Mouse (Mus musculus): ENCODE results near the gene Olfr1420. TPM values are rescaled to one million over a fixed set of nuclear protein-coding genes. Genes with fewer than 3 reads are reported as not detected.
"Not testable (repeated sequence)": the region's sequence is repeated elsewhere in the genome, so short reads cannot be mapped to it uniquely, and the experiment has no call there.

The Olfr1420 gene
- polyA plus RNA-seq, 1 experiment = not detected

DNA sequence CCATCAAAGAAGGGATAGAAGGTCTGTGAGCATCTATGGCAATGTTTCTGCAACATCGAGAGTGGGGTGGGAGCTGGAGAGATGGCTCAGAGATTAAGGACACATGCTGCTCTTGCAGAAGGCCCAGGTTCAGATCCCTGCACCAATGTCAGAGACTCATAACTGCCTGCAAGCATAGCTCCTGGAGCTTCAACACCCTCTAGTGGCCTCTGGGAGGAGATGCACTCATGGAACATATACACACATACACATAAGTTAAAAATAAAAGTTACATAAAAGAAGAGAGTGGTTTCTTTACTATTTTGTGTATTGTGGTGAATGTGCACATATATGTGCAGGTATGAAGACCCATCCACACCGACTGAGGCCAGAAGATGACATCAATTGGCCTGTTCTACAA is 18.5 kb upstream of the Olfr1420 start:
- 81% methylated on average over 2 of the region's 2 CpGs for WGBS
- Histone ChIP-seq H3K4me3 (ENCODE audit: insufficient read depth, low read depth, low read length) (no peak overlapping the region), H3K36me3 (ENCODE audit: control insufficient read depth, insufficient read depth, low read length) (no peaks in the 10 kb centered on the region), H3K27me3 (replicated peaks; ENCODE audit: control insufficient read depth, insufficient read depth, low read length) (no peaks in the 10 kb centered on the region), H3K4me1 (ENCODE audit: control insufficient read depth, insufficient read depth, low read length) (no peaks in the 10 kb centered on the region), H3K27ac (ENCODE audit: insufficient read depth, low read depth, low read length) (no peak overlapping the region)
- TF ChIP-seq CTCF (conservative IDR thresholded peaks at IDR 0.05; ENCODE audit: insufficient read depth, insufficient read length, low read depth, low read length) (no peak), POLR2A (IDR thresholded peaks at IDR 0.05; ENCODE audit: low read depth, low read length) (no peak)
- DNase-seq = no peak

- Histone ChIP-seq H3K27ac (ENCODE audit: insufficient read depth, low read depth, low read length) (no peak within 1 kb of the TSS), H3K27me3 (replicated peaks; ENCODE audit: control insufficient read depth, insufficient read depth, low read length) (no peaks in the 10 kb centered on the region), H3K36me3 (ENCODE audit: control insufficient read depth, insufficient read depth, low read length) (no peaks in the 10 kb centered on the region), H3K4me3 (ENCODE audit: insufficient read depth, low read depth, low read length) (no peak within 1 kb of the TSS), H3K4me1 (ENCODE audit: control insufficient read depth, insufficient read depth, low read length) (no peaks in the 10 kb centered on the region)
- no peak for DNase-seq
- 47% methylated on average over 1 of the region's 1 CpGs for WGBS
- no peak for TF ChIP-seq CTCF (conservative IDR thresholded peaks at IDR 0.05; ENCODE audit: insufficient read depth, insufficient read length, low read depth, low read length)
- TF ChIP-seq POLR2A (IDR thresholded peaks at IDR 0.05; ENCODE audit: low read depth, low read length) = no peak
Measured at GRCm38 (mm10) chr19:11875006-11875405, 11.4 kb upstream of the Olfr1420 start, which contains the start of gene Olfr1419. Olfr1419 (minus strand) TSS chr19:11875106.

GRCm38 (mm10) chr19:11878404-11878803 is 8.0 kb upstream of the Olfr1420 start:
- 60% methylated on average over 22 of the region's 22 CpGs for WGBS

DNA sequence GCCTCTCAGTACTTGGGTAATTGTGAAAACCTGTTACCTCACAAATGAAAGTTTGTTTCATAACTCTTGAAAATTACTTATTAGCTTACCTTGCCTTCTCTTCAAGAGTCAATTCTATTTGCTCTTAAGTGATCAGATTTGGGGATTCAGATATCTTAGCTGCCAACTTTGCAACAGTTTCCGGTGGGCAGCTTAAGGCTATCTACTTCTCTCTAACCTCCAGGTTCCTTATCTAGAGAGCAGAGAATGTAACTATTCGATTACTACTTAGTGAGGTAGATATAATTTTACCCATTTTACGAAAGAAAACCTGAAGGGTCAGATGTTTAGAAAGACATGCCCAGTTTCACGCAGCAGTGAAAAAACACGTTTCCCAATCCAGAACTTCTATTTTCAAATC is 24.7 kb downstream of the Olfr1420 start:
- no peak for DNase-seq
- Histone ChIP-seq H3K27ac (ENCODE audit: insufficient read depth, low read depth, low read length) (peak overlapping the region; percentile 89; the same call in 1 of the 2 replicates), H3K4me1 (ENCODE audit: control insufficient read depth, insufficient read depth, low read length) (peaks cover 10% of the 10 kb centered on the region; the same call in 1 of the 2 replicates), H3K4me3 (ENCODE audit: insufficient read depth, low read depth, low read length) (peak overlapping the region; percentile 81), H3K27me3 (replicated peaks; ENCODE audit: control insufficient read depth, insufficient read depth, low read length) (no peaks in the 10 kb centered on the region), H3K36me3 (ENCODE audit: control insufficient read depth, insufficient read depth, low read length) (no peaks in the 10 kb centered on the region)
- TF ChIP-seq POLR2A (IDR thresholded peaks at IDR 0.05; ENCODE audit: low read depth, low read length) = no peak
- TF ChIP-seq CTCF (conservative IDR thresholded peaks at IDR 0.05; ENCODE audit: insufficient read depth, insufficient read length, low read depth, low read length) = no peak
- WGBS = 86% methylated on average over 5 of the region's 5 CpGs

More at GRCm38 (mm10) chr19:11878404-11878803, 8.0 kb upstream of the Olfr1420 start:
- not testable (repeated sequence) for H3K36me3 ChIP-seq (ENCODE audit: control insufficient read depth, insufficient read depth, low read length); H3K4me3 ChIP-seq (ENCODE audit: insufficient read depth, low read depth, low read length); H3K27ac ChIP-seq (ENCODE audit: insufficient read depth, low read depth, low read length); DNase-seq; H3K27me3 ChIP-seq (replicated peaks; ENCODE audit: control insufficient read depth, insufficient read depth, low read length); H3K4me1 ChIP-seq (ENCODE audit: control insufficient read depth, insufficient read depth, low read length)

DNA sequence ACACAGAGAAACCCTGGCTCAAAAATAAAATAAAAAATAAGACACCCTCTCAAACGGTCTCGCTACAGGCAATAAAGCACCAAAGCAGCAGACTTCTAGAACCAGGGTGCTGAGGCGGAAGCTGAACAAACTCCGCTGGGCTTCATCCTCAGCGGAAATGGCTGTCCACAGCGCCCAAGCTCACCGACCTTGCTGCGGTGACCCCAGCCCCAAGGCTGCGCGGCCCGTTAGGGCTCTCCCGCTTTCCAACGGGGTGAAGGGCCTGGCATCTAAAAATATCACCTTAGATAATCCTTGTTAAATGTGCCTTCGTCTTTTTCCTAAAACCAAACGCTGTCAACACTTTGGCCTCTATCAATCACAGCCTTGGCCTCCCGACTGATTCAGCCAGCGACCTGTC is 25.2 kb downstream of the Olfr1420 start:
- WGBS = under 1% methylated on average over 17 of the region's 17 CpGs
- Histone ChIP-seq H3K4me3 (ENCODE audit: insufficient read depth, low read depth, low read length) (peak overlapping the region; percentile 81), H3K27me3 (replicated peaks; ENCODE audit: control insufficient read depth, insufficient read depth, low read length) (no peaks in the 10 kb centered on the region), H3K4me1 (ENCODE audit: control insufficient read depth, insufficient read depth, low read length) (peaks cover 10% of the 10 kb centered on the region; the same call in 1 of the 2 replicates), H3K27ac (ENCODE audit: insufficient read depth, low read depth, low read length) (peak overlapping the region; percentile 89), H3K36me3 (ENCODE audit: control insufficient read depth, insufficient read depth, low read length) (no peaks in the 10 kb centered on the region)
- TF ChIP-seq CTCF (conservative IDR thresholded peaks at IDR 0.05; ENCODE audit: insufficient read depth, insufficient read length, low read depth, low read length) (no peak), POLR2A (IDR thresholded peaks at IDR 0.05; ENCODE audit: low read depth, low read length) (no peak)
- no peak for DNase-seq

DNA sequence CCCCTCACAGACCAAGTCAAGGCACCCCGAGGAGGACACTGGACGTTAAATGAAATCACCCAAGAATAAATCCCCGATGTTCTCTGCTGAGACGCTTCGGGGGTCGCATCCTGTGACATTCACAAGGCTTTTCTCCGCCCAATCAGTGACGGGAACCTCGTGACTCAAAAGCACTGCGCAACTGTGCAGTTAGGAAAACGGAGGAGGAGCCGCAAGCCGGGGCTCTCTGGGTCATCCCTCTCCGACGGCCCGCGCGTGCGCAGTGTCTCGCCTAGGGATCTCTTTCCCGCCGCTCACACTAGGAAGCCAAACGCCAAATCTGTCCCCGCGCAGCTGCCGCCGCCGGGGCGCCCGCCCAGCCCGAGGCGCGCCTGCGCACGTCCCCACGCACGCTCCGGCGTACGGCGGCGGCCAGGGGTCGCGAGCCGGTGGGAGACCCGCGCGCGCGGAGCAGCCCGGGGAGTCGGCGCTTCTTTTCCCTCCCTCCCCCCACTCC is 25.7 kb downstream of the Olfr1420 start, which contains the start of gene Patl1:
Gene Patl1 (plus strand): TSS at position 363 of the 496 bp plus-strand sequence.
- DNase-seq = peak; percentile 99

GRCm38 (mm10) chr19:11912533-11913121 is 26.3 kb downstream of the Olfr1420 start:
- peak overlapping the region; percentile 95 for H3K4me3 ChIP-seq (ENCODE audit: insufficient read depth, low read depth, low read length)
- H3K27me3 ChIP-seq (replicated peaks; ENCODE audit: control insufficient read depth, insufficient read depth, low read length) = no peaks in the 10 kb centered on the region
- no peaks in the 10 kb centered on the region for H3K36me3 ChIP-seq (ENCODE audit: control insufficient read depth, insufficient read depth, low read length)
- TF ChIP-seq CTCF (conservative IDR thresholded peaks at IDR 0.05; ENCODE audit: insufficient read depth, insufficient read length, low read depth, low read length) (no peak), POLR2A (IDR thresholded peaks at IDR 0.05; ENCODE audit: low read depth, low read length) (no peak)
- 1% methylated on average over 46 of the region's 54 CpGs for WGBS
- peak; percentile 66 for DNase-seq
- peak overlapping the region; percentile 76 for H3K27ac ChIP-seq (ENCODE audit: insufficient read depth, low read depth, low read length)
- peaks cover 5% of the 10 kb centered on the region; the same call in 1 of the 2 replicates for H3K4me1 ChIP-seq (ENCODE audit: control insufficient read depth, insufficient read depth, low read length)

More for the DNA sequence above, 25.7 kb downstream of the Olfr1420 start, which contains the start of gene Patl1:
- peak within 1 kb of the TSS; percentile 95 for H3K4me3 ChIP-seq (ENCODE audit: insufficient read depth, low read depth, low read length)
- TF ChIP-seq CTCF (conservative IDR thresholded peaks at IDR 0.05; ENCODE audit: insufficient read depth, insufficient read length, low read depth, low read length) = no peak
- TF ChIP-seq POLR2A (IDR thresholded peaks at IDR 0.05; ENCODE audit: low read depth, low read length) = no peak
- H3K27ac ChIP-seq (ENCODE audit: insufficient read depth, low read depth, low read length) = peak within 1 kb of the TSS; percentile 89
- no peaks in the 10 kb centered on the region for H3K36me3 ChIP-seq (ENCODE audit: control insufficient read depth, insufficient read depth, low read length)
- peaks cover 8% of the 10 kb centered on the region; the same call in 1 of the 2 replicates for H3K4me1 ChIP-seq (ENCODE audit: control insufficient read depth, insufficient read depth, low read length)
- no peaks in the 10 kb centered on the region for H3K27me3 ChIP-seq (replicated peaks; ENCODE audit: control insufficient read depth, insufficient read depth, low read length)
- WGBS = under 1% methylated on average over 53 of the region's 53 CpGs
